Comparison of ENCODE assay signal across 8 mouse cellular contexts in the genomic region with DNA sequence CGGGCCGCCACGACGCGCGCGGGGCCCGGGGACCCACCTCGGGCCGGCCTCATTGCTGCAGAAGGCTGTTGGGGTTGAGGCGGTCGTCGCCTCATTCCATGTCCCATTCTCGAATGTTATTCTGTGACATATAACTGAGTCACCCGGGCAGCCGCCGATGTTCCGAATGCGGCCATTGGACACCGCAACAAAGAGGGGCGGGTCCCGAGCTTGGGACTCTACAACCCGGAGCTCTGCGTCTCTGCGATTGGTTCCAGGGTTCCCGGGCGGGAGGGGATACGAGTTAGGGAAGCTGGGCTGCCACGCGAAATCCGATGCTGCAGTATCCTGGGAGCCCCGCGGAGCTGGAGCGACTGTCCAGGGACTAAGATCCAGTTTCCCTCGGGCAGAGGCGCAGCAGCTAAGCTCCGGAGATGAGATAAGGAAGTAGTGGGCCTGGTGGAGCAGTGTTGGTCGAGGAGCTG. TPM values are rescaled to one million over a fixed set of nuclear protein-coding genes. Genes with fewer than 3 reads are reported as not detected.
DNase-seq lines count a peak whose midpoint lies in the region; ATAC-seq lines count a peak whose summit lies in the region.

A gene (minus strand): TSS at position 197 of the 464 bp plus-strand sequence.

- H3K9me3 ChIP-seq in hindbrain, embryonic 16.5 days (ENCODE audit: control insufficient read depth, low read length): no peaks in the 10 kb centered on the region

- DNase-seq in adrenal gland, adult 18-20 months (ENCODE audit: low spot score in 2 of 2): peak; percentile 64 to 73
- peak; percentile 71 to 74 for DNase-seq in cerebellum, postnatal 4 days (ENCODE audit: low spot score in 2 of 2)
- DNase-seq in gastrocnemius, adult 8-10 months (ENCODE audit: low spot score in 2 of 2): peak; percentile 62
- peak; percentile 43 for DNase-seq in left cerebral cortex, adult 11 months (ENCODE audit: low spot score)
- DNase-seq in lung, postnatal 25 days (ENCODE audit: low spot score): peak; percentile 73
- peak; percentile 96 for DNase-seq in retina, postnatal 1 day
- DNase-seq in yolk sac, embryonic 10.5 days (ENCODE audit: low spot score): peak; percentile 87

- H3K4me3 ChIP-seq in hindbrain, embryonic 16.5 days (ENCODE audit: low read length): peak within 1 kb of the TSS; percentile 70

- ATAC-seq in hindbrain, embryonic 16.5 days: peak; percentile 97

- H3K36me3 ChIP-seq in hindbrain, embryonic 16.5 days (ENCODE audit: control insufficient read depth, insufficient read depth, low read length): no peaks in the 10 kb centered on the region

- peak within 1 kb of the TSS; percentile 87 for H3K9ac ChIP-seq in hindbrain, embryonic 16.5 days (ENCODE audit: low read depth, low read length)

- no peaks in the 10 kb centered on the region for H3K27me3 ChIP-seq in hindbrain, embryonic 16.5 days (replicated peaks; ENCODE audit: control insufficient read depth, insufficient read depth, low read length)

- peaks cover 33% of the 10 kb centered on the region for H3K4me1 ChIP-seq in hindbrain, embryonic 16.5 days (ENCODE audit: control insufficient read depth, insufficient read depth, low read depth, low read length)

- H3K27ac ChIP-seq in hindbrain, embryonic 16.5 days (ENCODE audit: low read depth, low read length): peak within 1 kb of the TSS; percentile 97

- peak within 1 kb of the TSS; percentile 88 for H3K4me2 ChIP-seq in hindbrain, embryonic 16.5 days (ENCODE audit: low read length)

- WGBS in hindbrain, embryonic 16.5 days: under 1% methylated on average over 37 of the region's 38 CpGs

RNA-seq across cellular contexts. Expression of the gene that starts here (rescaled TPM):
- total RNA-seq in adrenal gland, adult 18-20 months (2021): under 1 TPM in 1 of 2 experiments, not detected in 1; 0.22 TPM
- total RNA-seq in gastrocnemius, adult 8-10 months (2022): under 1 TPM; 0.35 to 0.94 (median 0.68) TPM
- 76.5 and 84.2 TPM in 2 replicates for polyA plus RNA-seq in hindbrain, embryonic 16.5 days (2015; fragmentation: Nextera tagmentation; extraction: Ambion mirVana)

Comparison
In these comparisons a context has a peak if more than half of its experiments do, and no peak if none do; other contexts are left out.
1. Peak in every context shown above with its lines: DNase-seq, ATAC-seq, H3K4me3 ChIP-seq and H3K27ac ChIP-seq.
2. Peak in DNase-seq in adrenal gland, adult 18-20 months; RNA of the gene not detected or under 1 TPM.
3. Peak in DNase-seq in gastrocnemius, adult 8-10 months; RNA of the gene not detected or under 1 TPM.
4. DNase-seq: peak in every context shown above with its lines; median percentile 96 in retina, postnatal 1 day; 87 in yolk sac, embryonic 10.5 days; 73 in lung, postnatal 25 days; 72 in cerebellum, postnatal 4 days; 68 in adrenal gland, adult 18-20 months; 62 in gastrocnemius, adult 8-10 months; 43 in left cerebral cortex, adult 11 months.